8 mouse cellular contexts compared by ENCODE assay signal in genomic region chrX:134162043-134162720, GRCm38 (mm10). TPM values are rescaled to one million over a fixed set of nuclear protein-coding genes. Genes with fewer than 3 reads are reported as not detected.
DNase-seq lines count a peak whose midpoint lies in the region; ATAC-seq and TF ChIP-seq lines count a peak whose summit lies in the region.

Gene Xkrx (minus strand): TSS chrX:134162076.

- H3K27ac ChIP-seq in liver, embryonic 11.5 days (ENCODE audit: low read depth, low read length), result no peak within 1 kb of the TSS
- H3K27ac ChIP-seq in hindbrain, embryonic 11.5 days (ENCODE audit: low read depth, low read length), result no peak within 1 kb of the TSS
- no peak within 1 kb of the TSS for H3K27ac ChIP-seq in stomach, postnatal 0 days (replicated peaks)

- TF ChIP-seq EP300 in stomach, postnatal 0 days (optimal IDR thresholded peaks at IDR 0.05), result no peak

- no peak for ATAC-seq in liver, embryonic 11.5 days (replicated peaks; ENCODE audit: low FRiP score)
- no peak for ATAC-seq in hindbrain, embryonic 11.5 days (ENCODE audit: low FRiP score)
- no peak for ATAC-seq in stomach, postnatal 0 days (ENCODE audit: low FRiP score, low TSS enrichment)

- H3K9ac ChIP-seq in liver, embryonic 11.5 days (ENCODE audit: low read depth, low read length), result no peak within 1 kb of the TSS
- no peak within 1 kb of the TSS for H3K9ac ChIP-seq in hindbrain, embryonic 11.5 days (ENCODE audit: low read depth, low read length)
- no peak within 1 kb of the TSS for H3K9ac ChIP-seq in stomach, postnatal 0 days (ENCODE audit: low read length)

- 39% methylated on average over 16 of the region's 16 CpGs for WGBS in liver, embryonic 11.5 days
- WGBS in hindbrain, embryonic 11.5 days, result 29% methylated on average over 16 of the region's 16 CpGs
- 25% methylated on average over 16 of the region's 16 CpGs for WGBS in stomach, postnatal 0 days

- no peaks in the 10 kb centered on the region for H3K4me1 ChIP-seq in liver, embryonic 11.5 days (replicated peaks; ENCODE audit: control insufficient read depth, insufficient read depth, low read length)
- no peaks in the 10 kb centered on the region for H3K4me1 ChIP-seq in hindbrain, embryonic 11.5 days (replicated peaks; ENCODE audit: control insufficient read depth, insufficient read depth, low read length)
- no peaks in the 10 kb centered on the region for H3K4me1 ChIP-seq in stomach, postnatal 0 days (replicated peaks; ENCODE audit: control insufficient read depth, insufficient read depth)

- no peak within 1 kb of the TSS for H3K4me3 ChIP-seq in liver, embryonic 11.5 days (ENCODE audit: low read depth, low read length)
- H3K4me3 ChIP-seq in hindbrain, embryonic 11.5 days (ENCODE audit: low read depth, low read length), result peak within 1 kb of the TSS; percentile 13; the same call in 1 of the 2 replicates
- no peak within 1 kb of the TSS for H3K4me3 ChIP-seq in stomach, postnatal 0 days (ENCODE audit: low read depth, low read length)

- H3K36me3 ChIP-seq in liver, embryonic 11.5 days (ENCODE audit: control insufficient read depth, insufficient read depth, low read length), result no peaks in the 10 kb centered on the region
- H3K36me3 ChIP-seq in hindbrain, embryonic 11.5 days (ENCODE audit: control insufficient read depth, insufficient read depth, low read length), result no peaks in the 10 kb centered on the region
- no peaks in the 10 kb centered on the region for H3K36me3 ChIP-seq in stomach, postnatal 0 days (ENCODE audit: control insufficient read depth, insufficient read depth, low read length)

- DNase-seq in liver, embryonic 11.5 days (ENCODE audit: low spot score), result no peak
- no peak for DNase-seq in liver
- peak; percentile 3 to 8 for DNase-seq in cerebellum, postnatal 14 days
- DNase-seq in hindbrain, embryonic 11.5 days (ENCODE audit: low spot score), result peak; percentile 1
- DNase-seq in lung, postnatal 14 days, result peak; percentile 8
- no peak for DNase-seq in stomach, postnatal 0 days (ENCODE audit: low spot score)
- DNase-seq in layer of hippocampus, adult 18-20 months (ENCODE audit: low spot score in 2 of 2), result no peak
- no peak for DNase-seq in kidney, adult 9 months

- H3K9me3 ChIP-seq in liver, embryonic 11.5 days (ENCODE audit: control insufficient read depth, low read length), result no peaks in the 10 kb centered on the region
- H3K9me3 ChIP-seq in hindbrain, embryonic 11.5 days (ENCODE audit: control insufficient read depth, low read length), result no peaks in the 10 kb centered on the region
- H3K9me3 ChIP-seq in stomach, postnatal 0 days (ENCODE audit: control insufficient read depth, low read length), result no peaks in the 10 kb centered on the region

- peak within 1 kb of the TSS; percentile 27; the same call in 1 of the 2 replicates for H3K4me2 ChIP-seq in liver, embryonic 11.5 days
- H3K4me2 ChIP-seq in hindbrain, embryonic 11.5 days (replicated peaks; ENCODE audit: low read depth, low read length), result peak within 1 kb of the TSS; percentile 17
- peak within 1 kb of the TSS; percentile 36 for H3K4me2 ChIP-seq in stomach, postnatal 0 days (replicated peaks; ENCODE audit: low read depth)

- peaks cover 14% of the 10 kb centered on the region for H3K27me3 ChIP-seq in liver, embryonic 11.5 days (replicated peaks; ENCODE audit: control insufficient read depth, insufficient read depth, low read length)
- H3K27me3 ChIP-seq in hindbrain, embryonic 11.5 days (ENCODE audit: control insufficient read depth, insufficient read depth, low read length), result 0 out of 2 replicates have a peak, but pooled peaks cover 4% of the 10 kb centered on the region
- H3K27me3 ChIP-seq in stomach, postnatal 0 days (ENCODE audit: control insufficient read depth, insufficient read depth, low read length), result no peaks in the 10 kb centered on the region

- no peak for TF ChIP-seq CTCF in stomach, postnatal 0 days (IDR thresholded peaks at IDR 0.05; ENCODE audit: low read depth)

RNA-seq across cellular contexts. Expression of gene Xkrx, which starts in this region (rescaled TPM):
- polyA plus RNA-seq in liver, embryonic 11.5 days (2014; fragmentation: Nextera tagmentation; extraction: Ambion mirVana), result 0.06 TPM in 1 of 2 replicates, not detected in the other
- 0.11 TPM in 1 of 2 replicates, not detected in the other for polyA plus RNA-seq in hindbrain, embryonic 11.5 days (2014; fragmentation: Nextera tagmentation; extraction: Ambion mirVana)
- 10.4 and 11.4 TPM in 2 replicates for polyA plus RNA-seq in stomach, postnatal 0 days (2015; fragmentation: Nextera tagmentation; extraction: Ambion mirVana)
- total RNA-seq in layer of hippocampus, adult 18-20 months (2021), result 1 to 10 TPM in 1 of 2 experiments, under 1 TPM in 1; 0.43 to 1.1 TPM

Comparison
In these comparisons a context has a peak if more than half of its experiments do, and no peak if none do; other contexts are left out.
1. RNA of gene Xkrx (polyA plus RNA-seq): 10.4 to 11.4 TPM in stomach, postnatal 0 days; 0.11 TPM in hindbrain, embryonic 11.5 days and 0.06 TPM in liver, embryonic 11.5 days; every median in the first group is over 10 times any median in the second.
2. Peak in DNase-seq, H3K4me3 ChIP-seq and H3K4me2 ChIP-seq in hindbrain, embryonic 11.5 days; RNA of the gene not detected or under 1 TPM.
3. DNase-seq: peak in cerebellum, postnatal 14 days (2 of 2) and lung, postnatal 14 days (single experiment); none in liver, embryonic 11.5 days (single experiment), liver (single experiment), stomach, postnatal 0 days (single experiment), layer of hippocampus, adult 18-20 months (0 of 2) and kidney, adult 9 months (single experiment).
4. Peak in every context shown above with its lines, with median percentiles within 50 percentile points of each other: H3K4me2 ChIP-seq.